Comparison of ENCODE assay signal across 25 mouse cellular contexts in genomic region chr4:111453275-111453674, GRCm38 (mm10). TPM values are rescaled to one million over a fixed set of nuclear protein-coding genes. Genes with fewer than 3 reads are reported as not detected.
DNase-seq lines count a peak whose midpoint lies in the region; ATAC-seq and TF ChIP-seq lines count a peak whose summit lies in the region.
"Had no signal": no experiment of that assay in that cellular context is flagged by ENCODE, and none has a peak within 500 bp of the region (broad histone marks: within the 10 kb centered on the region; RNA-seq: fewer than 3 reads in every experiment).

No protein-coding gene starts in this region.

- DNase-seq in forebrain, postnatal 0 days, result no peak
- no peak for DNase-seq in forebrain, embryonic 10.5 days (ENCODE audit: extremely low spot score, low spot score)
- DNase-seq in heart, postnatal 4 days, result peak; percentile 22
- DNase-seq in brain, adult 2 months (ENCODE audit: low read depth, low spot score), result peak; percentile 36
- DNase-seq in skeletal muscle tissue, adult 2 months (ENCODE audit: low read depth, low spot score), result peak; percentile 13
- DNase-seq: adrenal gland, postnatal 14 days; cerebellum, adult 18-20 months; cerebellum, postnatal 10 days; kidney, adult 11 months; kidney, postnatal 14 days; layer of hippocampus, adult 9-11 months; right cerebral cortex, postnatal 25 days; spleen, adult 18-20 months; thymus, postnatal 4 days had no signal

- no peak overlapping the region for H3K4me2 ChIP-seq in forebrain, postnatal 0 days (ENCODE audit: low read depth)
- H3K4me2 ChIP-seq in heart, embryonic 12.5 days, result no peak overlapping the region
- H3K4me2 ChIP-seq in intestine, embryonic 16.5 days (ENCODE audit: low read depth, low read length), result no peak overlapping the region
- H3K4me2 ChIP-seq: embryonic facial prominence, embryonic 15.5 days; hindbrain, embryonic 14.5 days; limb, embryonic 12.5 days; liver, embryonic 11.5 days; midbrain, embryonic 11.5 days had no signal

- no peaks in the 10 kb centered on the region for H3K27me3 ChIP-seq in forebrain, postnatal 0 days (ENCODE audit: insufficient read depth, low read length)
- no peaks in the 10 kb centered on the region for H3K27me3 ChIP-seq in forebrain, embryonic 10.5 days (ENCODE audit: poor library complexity, severe bottlenecking)
- no peaks in the 10 kb centered on the region for H3K27me3 ChIP-seq in heart, embryonic 12.5 days (replicated peaks)
- H3K27me3 ChIP-seq in intestine, embryonic 16.5 days (replicated peaks; ENCODE audit: control insufficient read depth, insufficient read depth, low read length), result no peaks in the 10 kb centered on the region
- H3K27me3 ChIP-seq: embryonic facial prominence, embryonic 15.5 days; limb, embryonic 12.5 days had no signal

- peaks cover 39% of the 10 kb centered on the region for H3K36me3 ChIP-seq in forebrain, postnatal 0 days (ENCODE audit: insufficient read depth)
- peaks cover 67% of the 10 kb centered on the region for H3K36me3 ChIP-seq in forebrain, embryonic 10.5 days (replicated peaks)
- H3K36me3 ChIP-seq in heart, embryonic 12.5 days, result peaks cover 32% of the 10 kb centered on the region
- H3K36me3 ChIP-seq in intestine, embryonic 16.5 days (ENCODE audit: control insufficient read depth, insufficient read depth, low read length), result peaks cover 4% of the 10 kb centered on the region; the same call in 1 of the 2 replicates

- no peak overlapping the region for H3K27ac ChIP-seq in forebrain, postnatal 0 days (ENCODE audit: low read depth, low read length)
- H3K27ac ChIP-seq in forebrain, embryonic 10.5 days, result no peak overlapping the region
- H3K27ac ChIP-seq in heart, embryonic 12.5 days (ENCODE audit: poor library complexity, severe bottlenecking), result no peak overlapping the region
- no peak overlapping the region for H3K27ac ChIP-seq in intestine, embryonic 16.5 days (ENCODE audit: low read length)
- H3K27ac ChIP-seq: embryonic facial prominence, embryonic 15.5 days; heart, embryonic 10.5 days; hindbrain, embryonic 14.5 days; limb, embryonic 12.5 days had no signal

- WGBS in forebrain, postnatal 0 days, result 45% methylated on average over 3 of the region's 3 CpGs
- 87% methylated on average over 3 of the region's 3 CpGs for WGBS in forebrain, embryonic 10.5 days
- WGBS in heart, embryonic 12.5 days, result 74% methylated on average over 3 of the region's 3 CpGs
- WGBS in intestine, embryonic 16.5 days, result 69% methylated on average over 3 of the region's 3 CpGs

- H3K9me3 ChIP-seq in forebrain, postnatal 0 days (ENCODE audit: low read length), result no peaks in the 10 kb centered on the region
- no peaks in the 10 kb centered on the region for H3K9me3 ChIP-seq in forebrain, embryonic 10.5 days
- no peaks in the 10 kb centered on the region for H3K9me3 ChIP-seq in heart, embryonic 12.5 days (replicated peaks)
- H3K9me3 ChIP-seq in intestine, embryonic 16.5 days (ENCODE audit: control insufficient read depth, low read length), result no peaks in the 10 kb centered on the region
- H3K9me3 ChIP-seq: embryonic facial prominence, embryonic 15.5 days; heart, embryonic 10.5 days; limb, embryonic 12.5 days had no signal

- ATAC-seq in forebrain, postnatal 0 days, result peak; percentile 27; the same call in 1 of the 2 replicates
- ATAC-seq in heart, embryonic 12.5 days (ENCODE audit: insufficient number of reproducible peaks, low FRiP score), result no peak
- ATAC-seq in intestine, embryonic 16.5 days, result no peak
- ATAC-seq: CD4-positive, CD25-positive, alpha-beta regulatory T cell, adult 4 months; midbrain, embryonic 16.5 days had no signal

- no peak overlapping the region for H3K9ac ChIP-seq in forebrain, postnatal 0 days
- H3K9ac ChIP-seq in heart, embryonic 12.5 days, result no peak overlapping the region
- H3K9ac ChIP-seq in intestine, embryonic 16.5 days (ENCODE audit: low read depth, low read length), result no peak overlapping the region
- H3K9ac ChIP-seq: embryonic facial prominence, embryonic 15.5 days; hindbrain, embryonic 14.5 days; limb, embryonic 12.5 days had no signal

- no peaks in the 10 kb centered on the region for H3K4me1 ChIP-seq in forebrain, postnatal 0 days (ENCODE audit: insufficient read depth)
- peaks cover 15% of the 10 kb centered on the region for H3K4me1 ChIP-seq in forebrain, embryonic 10.5 days
- H3K4me1 ChIP-seq in heart, embryonic 12.5 days (replicated peaks), result peaks cover 52% of the 10 kb centered on the region
- 0 out of 2 replicates have a peak, but pooled peaks cover 3% of the 10 kb centered on the region for H3K4me1 ChIP-seq in intestine, embryonic 16.5 days (ENCODE audit: control insufficient read depth, insufficient read depth, low read length)

- no peak for TF ChIP-seq CTCF in forebrain, postnatal 0 days (IDR thresholded peaks at IDR 0.05; ENCODE audit: low read depth)

- no peak overlapping the region for H3K4me3 ChIP-seq in forebrain, postnatal 0 days (ENCODE audit: low read depth, low read length)
- no peak overlapping the region for H3K4me3 ChIP-seq in forebrain, embryonic 10.5 days
- no peak overlapping the region for H3K4me3 ChIP-seq in heart, embryonic 12.5 days
- H3K4me3 ChIP-seq in intestine, embryonic 16.5 days (ENCODE audit: low read length), result no peak overlapping the region
- H3K4me3 ChIP-seq: embryonic facial prominence, embryonic 15.5 days; heart, embryonic 10.5 days; limb, embryonic 12.5 days had no signal

RNA-seq across cellular contexts. Expression of gene Bend5, which starts 38.5 kb away (rescaled TPM):
- 50.2 and 51.1 TPM in 2 replicates for total RNA-seq in forebrain, postnatal 0 days (2014; rRNA removed)
- polyA plus RNA-seq in forebrain, postnatal 0 days (2015; fragmentation: Nextera tagmentation; extraction: Ambion mirVana), result 65.2 and 74.7 TPM in 2 replicates
- 23.0 and 25.6 TPM in 2 replicates for polyA plus RNA-seq in forebrain, embryonic 10.5 days (2016; fragmentation: Nextera tagmentation; extraction: Ambion mirVana)
- total RNA-seq in heart, postnatal 4 days (2021), result 10 to 100 TPM; 10.0 to 13.1 TPM
- 19.0 and 20.6 TPM in 2 replicates for polyA plus RNA-seq in heart, embryonic 12.5 days (2016; fragmentation: Nextera tagmentation; extraction: Ambion mirVana)
- 25.3 and 29.5 TPM in 2 replicates for polyA plus RNA-seq in intestine, embryonic 16.5 days (2015; fragmentation: Nextera tagmentation; extraction: Ambion mirVana)
- total RNA-seq: megakaryocyte, adult 5-6 weeks had no signal

Comparison
In these comparisons a context has a peak if more than half of its experiments do, and no peak if none do; other contexts are left out.
1. DNase-seq: peak in heart, postnatal 4 days (single experiment), brain, adult 2 months (single experiment) and skeletal muscle tissue, adult 2 months (single experiment); none in forebrain, postnatal 0 days (single experiment) and forebrain, embryonic 10.5 days (single experiment).